Mouse (Mus musculus) E14TG2a.4 (cell line): ENCODE data around the gene Nhs.

Experiments
- H3K27me3 ChIP-seq: 2 replicates; pipeline ENCODE4 v1.6.1; 2014; ENCODE audit warnings: low read length, control low read depth; ENCODE audit not compliant: insufficient read depth
- H3K36me3 ChIP-seq: 2 replicates; pipeline ENCODE4 v1.6.1; 2014; ENCODE audit warnings: low read length, control low read depth; ENCODE audit not compliant: insufficient read depth
- H3K4me1 ChIP-seq: replicated peaks from 2 replicates; pipeline ENCODE4 v1.6.1; 2014; ENCODE audit warnings: low read depth, low read length, control low read depth
- H3K4me3 ChIP-seq: replicated peaks from 2 replicates; pipeline ENCODE4 v1.5.1; 2014; ENCODE audit warnings: mild to moderate bottlenecking, low read length
- H3K9me3 ChIP-seq: 2 replicates; pipeline ENCODE4 v1.6.1; 2014; ENCODE audit warnings: low read length, control low read depth
- CTCF ChIP-seq: conservative IDR thresholded peaks from 2 replicates; pipeline ENCODE4 v1.5.1; 2014; ENCODE audit warnings: low read length
- NANOG ChIP-seq: IDR thresholded peaks from 2 replicates; pipeline ENCODE4 v1.6.1; 2014; ENCODE audit warnings: borderline replicate concordance, low read length, mixed read lengths
- POU5F1 ChIP-seq: IDR thresholded peaks from 2 replicates; pipeline ENCODE4 v1.6.1; 2014; ENCODE audit warnings: low read length, borderline replicate concordance

The Nhs gene

GRCm38 (mm10) chrX:161790182-161790581 lies 369.3 kb downstream of the Nhs start:
- no peak overlapping the region for H3K4me3 ChIP-seq
- H3K4me1 ChIP-seq: no peaks in the 10 kb centered on the region
- H3K9me3 ChIP-seq: no peaks in the 10 kb centered on the region
- no peaks in the 10 kb centered on the region for H3K36me3 ChIP-seq
- TF ChIP-seq CTCF (0 out of 2 replicates have a peak, but pooled peaks have one; percentile 17), NANOG (no peak), POU5F1 (no peak)
- no peaks in the 10 kb centered on the region for H3K27me3 ChIP-seq
